Mouse (Mus musculus): ENCODE measurements around the gene Rcan1.

DNA sequence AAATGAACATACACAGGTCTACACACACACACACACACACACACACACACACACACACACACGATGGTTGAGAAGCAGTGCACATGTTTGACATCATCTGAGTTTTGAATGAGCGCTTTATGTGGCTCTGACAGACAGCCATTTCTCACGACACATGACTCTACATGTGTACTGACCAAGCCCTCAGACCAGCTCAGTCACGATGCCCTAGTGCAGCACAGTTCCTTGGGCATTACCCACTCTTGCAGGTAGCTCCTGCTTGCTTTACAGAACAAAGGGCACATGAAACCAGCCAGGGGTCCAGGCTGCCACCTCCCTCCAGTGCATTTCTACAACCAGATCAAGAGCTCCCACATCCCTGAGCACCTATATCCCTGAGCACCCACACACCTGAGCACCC is 27.7 kb downstream of the Rcan1 start:
- no peak for TF ChIP-seq POLR2A (IDR thresholded peaks at IDR 0.05; ENCODE audit: borderline replicate concordance, insufficient read depth, low read length)
- no peak for TF ChIP-seq CTCF (IDR thresholded peaks at IDR 0.05; ENCODE audit: borderline replicate concordance, insufficient read depth, low read depth, low read length)
